Mouse (Mus musculus) midbrain, embryonic 12.5 days (tissue): ENCODE measurements at regions not wholly inside any gene's neighbourhood (a gene's known extent, or its start where the extent isn't known, plus 50 kb on each side); places are given as distances from the start of the nearest gene placed in this dataset.

Experiments used
- ATAC-seq: fragments of 200-750 bp; cut with Nextera tagmentation; 2 replicates; pipeline ENCODE4 v1.8.0; 2017; ENCODE audit warnings: low read depth, moderate TSS enrichment, moderate library complexity; ENCODE audit not compliant: low FRiP score
- H3K27ac ChIP-seq: fragments of 300-500 bp; sonication (generic); replicated peaks from 2 replicates; pipeline ENCODE4 v1.5.1; 2016; ENCODE audit warnings: mild to moderate bottlenecking
- H3K27me3 ChIP-seq: fragments of 300-500 bp; sonication (generic); 2 replicates; pipeline ENCODE4 v1.6.1; 2016; ENCODE audit warnings: mild to moderate bottlenecking
- H3K36me3 ChIP-seq: fragments of 300-500 bp; sonication (generic); 2 replicates; pipeline ENCODE4 v1.6.1; 2016
- H3K4me1 ChIP-seq: fragments of 300-500 bp; sonication (generic); 2 replicates; pipeline ENCODE4 v1.6.1; 2016
- H3K4me2 ChIP-seq: fragments of 300-500 bp; sonication (generic); replicated peaks from 2 replicates; pipeline ENCODE4 v1.6.1; 2016; ENCODE audit warnings: mild to moderate bottlenecking, moderate library complexity
- H3K4me3 ChIP-seq: fragments of 300-500 bp; sonication (generic); 2 replicates; pipeline ENCODE4 v1.5.1; 2016; ENCODE audit warnings: mild to moderate bottlenecking
- H3K9ac ChIP-seq: fragments of 300-500 bp; sonication (generic); replicated peaks from 2 replicates; pipeline ENCODE4 v1.6.1; 2016; ENCODE audit warnings: mild to moderate bottlenecking, moderate library complexity
- H3K9me3 ChIP-seq: fragments of 300-500 bp; sonication (generic); 2 replicates; pipeline ENCODE4 v1.6.1; 2016; ENCODE audit warnings: mild to moderate bottlenecking
- WGBS: fragments of 180-500 bp; shearing (Covaris S2); methylation state at CpG from one replicate; pipeline ENCODE4 v1.1.7; 2016; 5-methylcytosine and 5-hydroxymethylcytosine counted together

GRCm38 (mm10) chrX:143024325-143024971, 57.9 kb upstream of the Ammecr1 start:
- Histone ChIP-seq H3K36me3 (no peaks in the 10 kb centered on the region), H3K9ac (no peak overlapping the region), H3K4me1 (no peaks in the 10 kb centered on the region), H3K4me2 (no peak overlapping the region), H3K27ac (no peak overlapping the region), H3K27me3 (peaks cover 19% of the 10 kb centered on the region), H3K4me3 (no peak overlapping the region), H3K9me3 (no peaks in the 10 kb centered on the region)
- ATAC-seq: no peak
- WGBS: 76% methylated on average over 6 of the region's 6 CpGs

- Histone ChIP-seq H3K4me1 (no peaks in the 10 kb centered on the region), H3K27me3 (peaks cover 48% of the 10 kb centered on the region), H3K9me3 (no peaks in the 10 kb centered on the region), H3K27ac (no peak overlapping the region), H3K4me3 (no peak overlapping the region), H3K9ac (no peak overlapping the region), H3K36me3 (no peaks in the 10 kb centered on the region), H3K4me2 (0 out of 2 replicates have a peak overlapping the region, but pooled peaks have one; percentile 17)
- no peak for ATAC-seq
- WGBS: 27% methylated on average over 10 of the region's 10 CpGs
These were observed 64.0 kb upstream of the Ammecr1 start for GRCm38 (mm10) chrX:143030371-143031010.

- H3K4me2 ChIP-seq: no peak overlapping the region
- H3K27me3 ChIP-seq: peaks cover 37% of the 10 kb centered on the region
- WGBS: 81% methylated on average over 4 of the region's 4 CpGs
- no peak overlapping the region for H3K27ac ChIP-seq
- H3K9me3 ChIP-seq: no peaks in the 10 kb centered on the region
- H3K4me1 ChIP-seq: no peaks in the 10 kb centered on the region
- ATAC-seq: no peak
- H3K9ac ChIP-seq: no peak overlapping the region
- H3K36me3 ChIP-seq: no peaks in the 10 kb centered on the region
- H3K4me3 ChIP-seq: no peak overlapping the region
These were observed 59.5 kb upstream of the Rtl9 start for GRCm38 (mm10) chrX:143039878-143040277.

- WGBS: 94% methylated on average over 4 of the region's 4 CpGs
- no peak for ATAC-seq
- peaks cover 25% of the 10 kb centered on the region for H3K27me3 ChIP-seq
- no peak overlapping the region for H3K4me2 ChIP-seq
- H3K4me3 ChIP-seq: no peak overlapping the region
- no peaks in the 10 kb centered on the region for H3K4me1 ChIP-seq
- H3K27ac ChIP-seq: no peak overlapping the region
- H3K9me3 ChIP-seq: no peaks in the 10 kb centered on the region
- H3K36me3 ChIP-seq: no peaks in the 10 kb centered on the region
- no peak overlapping the region for H3K9ac ChIP-seq
These were observed 55.1 kb upstream of the Rtl9 start for GRCm38 (mm10) chrX:143044296-143044695.

DNA sequence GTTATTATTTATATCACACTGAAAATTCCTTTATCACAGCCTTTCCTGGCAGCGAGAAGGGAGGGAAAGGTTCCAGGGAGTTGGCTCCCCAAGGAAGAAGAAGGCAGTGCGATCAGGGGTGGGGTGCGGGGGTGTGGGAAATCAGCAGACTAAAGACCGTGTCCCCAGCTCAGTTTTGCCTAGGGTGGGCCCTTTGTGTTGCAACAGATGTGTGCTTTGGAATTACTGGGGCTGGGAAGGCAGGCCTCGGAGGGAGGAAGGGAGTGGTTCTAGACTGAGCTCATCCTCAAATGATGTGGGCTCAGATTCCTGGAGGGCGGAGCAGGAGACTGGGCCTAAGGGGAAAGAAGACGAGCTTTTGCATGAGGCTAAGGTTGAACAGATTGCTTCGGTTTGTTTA, 53.1 kb upstream of the Rtl9 start:
- Histone ChIP-seq H3K27me3 (peaks cover 24% of the 10 kb centered on the region), H3K27ac (no peak overlapping the region), H3K36me3 (no peaks in the 10 kb centered on the region), H3K9me3 (no peaks in the 10 kb centered on the region), H3K9ac (no peak overlapping the region), H3K4me1 (no peaks in the 10 kb centered on the region), H3K4me3 (no peak overlapping the region), H3K4me2 (no peak overlapping the region)
- ATAC-seq: no peak
- 74% methylated on average over 8 of the region's 8 CpGs for WGBS
